In genomic region chr5:107765946-107766345, GRCm38 (mm10) we compare ENCODE assay signal across 26 mouse cellular contexts. TPM values are rescaled to one million over a fixed set of nuclear protein-coding genes. Genes with fewer than 3 reads are reported as not detected.
DNase-seq lines count a peak whose midpoint lies in the region; TF ChIP-seq lines count a peak whose summit lies in the region.
"Had no signal": no experiment of that assay in that cellular context is flagged by ENCODE, and none has a peak within 500 bp of the region (broad histone marks: within the 10 kb centered on the region; RNA-seq: fewer than 3 reads in every experiment).

No protein-coding gene starts in this region.

- H3K4me1 ChIP-seq in heart, adult 2 months (ENCODE audit: control insufficient read depth, insufficient read depth, low read length): no peaks in the 10 kb centered on the region
- H3K4me1 ChIP-seq: embryonic facial prominence, embryonic 13.5 days; embryonic facial prominence, embryonic 15.5 days; forebrain, embryonic 10.5 days; forebrain, embryonic 12.5 days had no signal

- H3K9ac ChIP-seq in heart, adult 2 months (ENCODE audit: low read depth, low read length): no peak overlapping the region
- H3K9ac ChIP-seq: embryonic facial prominence, embryonic 13.5 days; embryonic facial prominence, embryonic 15.5 days; forebrain, embryonic 12.5 days had no signal

- no peaks in the 10 kb centered on the region for H3K27me3 ChIP-seq in heart, adult 2 months (ENCODE audit: control insufficient read depth, insufficient read depth, low read length)
- H3K27me3 ChIP-seq: CH12.LX; embryonic facial prominence, embryonic 13.5 days; embryonic facial prominence, embryonic 15.5 days; forebrain, embryonic 12.5 days; Patski had no signal

- intact Hi-C loops in heart, adult 2 months (cut with DNase I): no loop called here
- intact Hi-C loops in left cerebral cortex, postnatal 14 days (cut with DNase I): no loop called here
- intact Hi-C loops in left cerebral cortex, postnatal 25 days (cut with DNase I): no loop called here

- no peaks in the 10 kb centered on the region for H3K79me2 ChIP-seq in heart, adult 2 months (replicated peaks; ENCODE audit: control insufficient read depth, insufficient read depth, low read length)

- TF ChIP-seq POLR2A in heart, adult 2 months (IDR thresholded peaks at IDR 0.05; ENCODE audit: insufficient read depth, low read depth, low read length): no peak

- TF ChIP-seq CTCF in heart, adult 2 months (IDR thresholded peaks at IDR 0.05): no peak

- no peak overlapping the region for H3K4me3 ChIP-seq in heart, adult 2 months
- H3K4me3 ChIP-seq: embryonic facial prominence, embryonic 13.5 days; embryonic facial prominence, embryonic 15.5 days; erythroblast, embryonic 14.5 days; forebrain, embryonic 10.5 days; forebrain, embryonic 12.5 days had no signal

- DNase-seq in heart, adult 11 months: peak; percentile 27
- no peak for DNase-seq in heart, adult 2 months
- peak; percentile 62 for DNase-seq in retina, postnatal 1 day
- DNase-seq in left cerebral cortex, postnatal 14 days (ENCODE audit: low spot score in 2 of 2): no peak
- no peak for DNase-seq in left cerebral cortex, postnatal 25 days (ENCODE audit: low spot score in 2 of 2)
- DNase-seq: adrenal gland, adult 8-10 months; adrenal gland, postnatal 14 days; adrenal gland, postnatal 36 days; B cell, adult 2 months; cerebellum, adult 11-12 months; cerebellum, adult 2 months; cerebellum, adult 9-10 months; cerebellum, postnatal 10 days; cerebellum, postnatal 25 days; embryo, embryonic 11 days had no signal

- WGBS in heart, adult 2 months: 96% methylated on average over 4 of the region's 4 CpGs

- no peak for TF ChIP-seq EP300 in heart, adult 2 months (IDR thresholded peaks at IDR 0.05; ENCODE audit: insufficient read depth, low read depth, low read length)

- no peak overlapping the region for H3K27ac ChIP-seq in heart, adult 2 months
- H3K27ac ChIP-seq: embryonic facial prominence, embryonic 13.5 days; embryonic facial prominence, embryonic 15.5 days; forebrain, embryonic 10.5 days; forebrain, embryonic 12.5 days had no signal

- no peaks in the 10 kb centered on the region for H3K36me3 ChIP-seq in heart, adult 2 months (ENCODE audit: control insufficient read depth, insufficient read depth, low read length)

RNA-seq across cellular contexts. Expression of gene Gfi1, which starts 40.1 kb away (rescaled TPM):
- not detected for total RNA-seq in heart, adult 2 months (2021)
- polyA plus RNA-seq in heart, adult 2 months (2012; rRNA removed): 0.09 and 0.16 TPM in 2 replicates
- total RNA-seq in left cerebral cortex, postnatal 14 days (2021): not detected
- not detected for total RNA-seq in left cerebral cortex, postnatal 25 days (2021)
- polyA plus RNA-seq: cerebellum, adult 2 months; cortical plate, adult 2 months; embryonic facial prominence, embryonic 11.5 days; embryonic facial prominence, embryonic 13.5 days; forebrain, embryonic 10.5 days; forebrain, embryonic 12.5 days; forebrain, embryonic 14.5 days; forebrain, embryonic 16.5 days had no signal

Comparison
In these comparisons a context has a peak if more than half of its experiments do, and no peak if none do; other contexts are left out.
1. DNase-seq: peak in heart, adult 11 months (single experiment) and retina, postnatal 1 day (single experiment); none in heart, adult 2 months (0 of 2), left cerebral cortex, postnatal 14 days (0 of 2) and left cerebral cortex, postnatal 25 days (0 of 2).